ENCODE assay signal across 8 mouse cellular contexts in the genomic region with DNA sequence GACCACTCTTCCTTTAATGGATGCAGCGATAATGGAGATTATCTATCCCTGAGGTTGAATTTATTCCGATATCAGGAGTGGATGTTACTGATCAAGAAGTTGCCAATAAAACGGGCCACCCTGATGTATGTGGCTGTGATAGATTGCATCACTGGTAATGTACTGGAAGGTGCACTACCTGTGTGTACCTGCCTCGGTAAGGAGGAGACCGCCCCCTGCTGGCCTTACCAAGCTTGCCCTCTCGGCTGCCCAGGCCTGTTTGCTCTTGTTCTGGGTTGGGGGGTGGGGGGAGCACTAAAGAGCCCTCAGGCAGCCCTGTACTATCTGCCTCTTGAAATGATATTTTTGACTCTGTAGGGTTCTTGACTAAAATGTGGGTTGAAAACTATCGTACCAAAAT. TPM values are rescaled to one million over a fixed set of nuclear protein-coding genes. Genes with fewer than 3 reads are reported as not detected.
DNase-seq lines count a peak whose midpoint lies in the region; ATAC-seq lines count a peak whose summit lies in the region.

No protein-coding gene starts in this region.

- peak; percentile 78 for ATAC-seq in megakaryocyte-erythroid progenitor cell, adult 5-6 weeks (replicated peaks; ENCODE audit: low FRiP score, low TSS enrichment, poor library complexity, severe bottlenecking)

- intact Hi-C loops in heart, postnatal 36 days (cut with DNase I) = no loop called here
- intact Hi-C loops in left cerebral cortex, postnatal 14 days (cut with DNase I) = no loop called here

- peak; percentile 31 to 51 for DNase-seq in heart, postnatal 36 days
- DNase-seq in heart, adult 8-10 months (ENCODE audit: low spot score) = no peak
- DNase-seq in MEL-GATA-1-ER (ENCODE audit: extremely low read depth, low read depth) = peak; percentile 3
- peak; percentile 81 for DNase-seq in kidney, adult 9 months
- no peak for DNase-seq in frontal cortex, adult 2 months (ENCODE audit: extremely low spot score in 1 of 2, low spot score in 1 of 2)
- no peak for DNase-seq in layer of hippocampus, adult 9-11 months
- no peak for DNase-seq in left cerebral cortex, postnatal 14 days (ENCODE audit: low spot score in 2 of 2)

RNA-seq across cellular contexts. Expression of a gene that starts 48.2 kb away (rescaled TPM):
- 10 to 100 TPM; 21.2 to 25.2 TPM for total RNA-seq in heart, postnatal 36 days (2021)
- total RNA-seq in heart, adult 8-10 months (2022) = 10 to 100 TPM; 24.0 to 30.1 (median 27.4) TPM
- 3.8 and 5.3 TPM in 2 replicates for total RNA-seq in megakaryocyte-erythroid progenitor cell, adult 5-6 weeks (2014; fragmentation: Nextera tagmentation)
- total RNA-seq in megakaryocyte-erythroid progenitor cell, adult 5-6 weeks (2017) = 1.7 and 5.7 TPM in 2 replicates
- polyA plus RNA-seq in frontal cortex, adult 2 months (2012; rRNA removed) = 83.3 and 96.6 TPM in 2 replicates
- 100 to 1,000 TPM; 248 to 271 TPM for total RNA-seq in left cerebral cortex, postnatal 14 days (2021)

Comparison
In these comparisons a context has a peak if more than half of its experiments do, and no peak if none do; other contexts are left out.
1. DNase-seq: peak in heart, postnatal 36 days (2 of 2), MEL-GATA-1-ER (single experiment) and kidney, adult 9 months (single experiment); none in heart, adult 8-10 months (single experiment), frontal cortex, adult 2 months (0 of 2), layer of hippocampus, adult 9-11 months (single experiment) and left cerebral cortex, postnatal 14 days (0 of 2).
2. RNA of a gene that starts 48.2 kb away (total RNA-seq): 248 to 271 TPM in left cerebral cortex, postnatal 14 days; 24.0 to 30.1 TPM in heart, adult 8-10 months, 21.2 to 25.2 TPM in heart, postnatal 36 days and 1.7 to 5.7 TPM in megakaryocyte-erythroid progenitor cell, adult 5-6 weeks; every median in the first group is over 4 times any median in the second.